Mouse (Mus musculus): ENCODE measurements around the gene Olfr1277. TPM values are rescaled to one million over a fixed set of nuclear protein-coding genes. Genes with fewer than 3 reads are reported as not detected.

Olfr1277 gene
- polyA plus RNA-seq (2014; fragmentation: Illumina TruSeq; extraction: RNeasy Lipid Tissue Mini Kit (QIAGEN cat#74804); ENCODE audit: low read depth, low replicate concordance), result not detected

GRCm38 (mm10) chr2:111274006-111274405 is at the start of gene Olfr1277:
TSS of gene Olfr1277 (minus strand) at chr2:111274106.

GRCm38 (mm10) chr2:111313717-111314116 is 39.8 kb upstream of the Olfr1277 start, which contains the start of gene Olfr1280:
TSS of gene Olfr1280 (plus strand) at chr2:111314017.

GRCm38 (mm10) chr2:111300374-111300773 is 26.5 kb upstream of the Olfr1277 start, which contains the start of gene Olfr1279:
TSS of gene Olfr1279 (plus strand) at chr2:111300635.

GRCm38 (mm10) chr2:111289836-111290235 is 15.9 kb upstream of the Olfr1277 start, which contains the start of gene Olfr1278:
TSS of gene Olfr1278 (plus strand) at chr2:111290136.

GRCm38 (mm10) chr2:111254216-111254615 is 19.7 kb downstream of the Olfr1277 start, which contains the start of gene Olfr1276:
TSS of gene Olfr1276 (plus strand) at chr2:111254516.

GRCm38 (mm10) chr2:111235186-111235585 is 38.7 kb downstream of the Olfr1277 start, which contains the start of gene Olfr1275:
TSS of gene Olfr1275 (minus strand) at chr2:111235286.

GRCm38 (mm10) chr2:111229502-111229901 is 44.4 kb downstream of the Olfr1277 start, which contains the start of gene 4930430A15Rik:
TSS of gene 4930430A15Rik (minus strand) at chr2:111229602.

Other genes starting within 250 kb of the Olfr1277 start
- gene Gm13941, start 168.1 kb downstream of the Olfr1277 start, polyA plus RNA-seq (2014; fragmentation: Illumina TruSeq; extraction: RNeasy Lipid Tissue Mini Kit (QIAGEN cat#74804); ENCODE audit: low read depth, low replicate concordance), result not detected
- not detected for gene Gm15130, start 121.2 kb downstream of the Olfr1277 start, polyA plus RNA-seq (2014; fragmentation: Illumina TruSeq; extraction: RNeasy Lipid Tissue Mini Kit (QIAGEN cat#74804); ENCODE audit: low read depth, low replicate concordance)
- not detected for gene 4930430A15Rik, start 44.5 kb downstream of the Olfr1277 start, polyA plus RNA-seq (2014; fragmentation: Illumina TruSeq; extraction: RNeasy Lipid Tissue Mini Kit (QIAGEN cat#74804); ENCODE audit: low read depth, low replicate concordance)
- gene Olfr1275, start 38.8 kb downstream of the Olfr1277 start, polyA plus RNA-seq (2014; fragmentation: Illumina TruSeq; extraction: RNeasy Lipid Tissue Mini Kit (QIAGEN cat#74804); ENCODE audit: low read depth, low replicate concordance), result not detected
- gene Olfr1276, start 19.6 kb downstream of the Olfr1277 start, polyA plus RNA-seq (2014; fragmentation: Illumina TruSeq; extraction: RNeasy Lipid Tissue Mini Kit (QIAGEN cat#74804); ENCODE audit: low read depth, low replicate concordance), result not detected
- gene Olfr1278, start 16.0 kb upstream of the Olfr1277 start, polyA plus RNA-seq (2014; fragmentation: Illumina TruSeq; extraction: RNeasy Lipid Tissue Mini Kit (QIAGEN cat#74804); ENCODE audit: low read depth, low replicate concordance), result not detected
- not detected for gene Olfr1279, start 26.5 kb upstream of the Olfr1277 start, polyA plus RNA-seq (2014; fragmentation: Illumina TruSeq; extraction: RNeasy Lipid Tissue Mini Kit (QIAGEN cat#74804); ENCODE audit: low read depth, low replicate concordance)
- gene Olfr1280, start 39.9 kb upstream of the Olfr1277 start, polyA plus RNA-seq (2014; fragmentation: Illumina TruSeq; extraction: RNeasy Lipid Tissue Mini Kit (QIAGEN cat#74804); ENCODE audit: low read depth, low replicate concordance), result not detected
- gene Olfr1281, start 52.4 kb upstream of the Olfr1277 start, polyA plus RNA-seq (2014; fragmentation: Illumina TruSeq; extraction: RNeasy Lipid Tissue Mini Kit (QIAGEN cat#74804); ENCODE audit: low read depth, low replicate concordance), result not detected
- not detected for gene Olfr1282, start 62.0 kb upstream of the Olfr1277 start, polyA plus RNA-seq (2014; fragmentation: Illumina TruSeq; extraction: RNeasy Lipid Tissue Mini Kit (QIAGEN cat#74804); ENCODE audit: low read depth, low replicate concordance)
- not detected for gene Olfr1283, start 92.7 kb upstream of the Olfr1277 start, polyA plus RNA-seq (2014; fragmentation: Illumina TruSeq; extraction: RNeasy Lipid Tissue Mini Kit (QIAGEN cat#74804); ENCODE audit: low read depth, low replicate concordance)
- not detected for gene Olfr1284, start 101.4 kb upstream of the Olfr1277 start, polyA plus RNA-seq (2014; fragmentation: Illumina TruSeq; extraction: RNeasy Lipid Tissue Mini Kit (QIAGEN cat#74804); ENCODE audit: low read depth, low replicate concordance)
- gene Olfr1286, start 149.0 kb upstream of the Olfr1277 start, polyA plus RNA-seq (2014; fragmentation: Illumina TruSeq; extraction: RNeasy Lipid Tissue Mini Kit (QIAGEN cat#74804); ENCODE audit: low read depth, low replicate concordance), result not detected
- not detected for gene Olfr1287, start 175.0 kb upstream of the Olfr1277 start, polyA plus RNA-seq (2014; fragmentation: Illumina TruSeq; extraction: RNeasy Lipid Tissue Mini Kit (QIAGEN cat#74804); ENCODE audit: low read depth, low replicate concordance)
- not detected for gene Olfr1288, start 200.0 kb upstream of the Olfr1277 start, polyA plus RNA-seq (2014; fragmentation: Illumina TruSeq; extraction: RNeasy Lipid Tissue Mini Kit (QIAGEN cat#74804); ENCODE audit: low read depth, low replicate concordance)
- gene Olfr1289, start 206.7 kb upstream of the Olfr1277 start, polyA plus RNA-seq (2014; fragmentation: Illumina TruSeq; extraction: RNeasy Lipid Tissue Mini Kit (QIAGEN cat#74804); ENCODE audit: low read depth, low replicate concordance), result not detected
- gene Olfr1290, start 219.7 kb upstream of the Olfr1277 start, polyA plus RNA-seq (2014; fragmentation: Illumina TruSeq; extraction: RNeasy Lipid Tissue Mini Kit (QIAGEN cat#74804); ENCODE audit: low read depth, low replicate concordance), result not detected
- not detected for gene Olfr1291-ps1, start 223.1 kb upstream of the Olfr1277 start, polyA plus RNA-seq (2014; fragmentation: Illumina TruSeq; extraction: RNeasy Lipid Tissue Mini Kit (QIAGEN cat#74804); ENCODE audit: low read depth, low replicate concordance)

All from heart, adult 10 weeks (tissue).